In the genomic region with DNA sequence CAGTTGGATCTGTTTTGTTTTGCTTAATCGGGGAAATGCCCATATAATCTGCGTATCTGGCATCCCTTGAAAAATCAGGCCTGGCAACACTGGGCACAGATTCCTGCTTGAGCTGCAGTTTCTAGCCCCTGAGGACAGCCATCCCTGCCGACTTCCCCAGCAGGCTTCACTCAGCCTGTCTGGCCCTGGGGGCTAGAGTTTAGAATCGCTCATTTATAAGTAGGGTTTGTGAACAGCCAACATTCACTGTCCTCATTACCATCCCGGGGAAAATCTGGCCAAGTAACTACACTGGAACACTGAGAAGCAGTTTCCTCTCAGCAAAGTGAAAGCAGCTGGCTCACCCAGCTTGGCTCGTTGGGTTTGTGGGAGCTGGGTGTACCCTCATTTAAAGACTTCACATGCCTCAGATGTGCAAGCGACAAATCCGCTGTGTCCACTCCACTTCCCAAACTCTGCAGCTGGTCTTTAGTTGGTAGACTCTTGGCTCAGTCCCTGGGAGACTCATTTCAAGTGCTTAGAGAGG, we compare ENCODE assay signal across 8 mouse cellular contexts. TPM values are rescaled to one million over a fixed set of nuclear protein-coding genes. Genes with fewer than 3 reads are reported as not detected.
DNase-seq lines count a peak whose midpoint lies in the region; ATAC-seq and TF ChIP-seq lines count a peak whose summit lies in the region.

No protein-coding gene starts in this region.

- no peak overlapping the region for H3K9ac ChIP-seq in liver, adult 2 months (ENCODE audit: low read depth, low read length)
- H3K9ac ChIP-seq in liver, embryonic 12.5 days: no peak overlapping the region
- 0 out of 2 replicates have a peak overlapping the region, but pooled peaks have one; percentile 17 for H3K9ac ChIP-seq in forebrain, embryonic 12.5 days
- no peak overlapping the region for H3K9ac ChIP-seq in lung, embryonic 15.5 days

- no peaks in the 10 kb centered on the region for H3K79me2 ChIP-seq in liver, adult 2 months (ENCODE audit: control insufficient read depth, insufficient read depth, low read length)

- TF ChIP-seq CTCF in liver, adult 2 months (IDR thresholded peaks at IDR 0.05; ENCODE audit: low read depth, low read length): no peak

- no peaks in the 10 kb centered on the region for H3K27me3 ChIP-seq in liver, adult 2 months (ENCODE audit: control insufficient read depth, insufficient read depth, low read length)
- H3K27me3 ChIP-seq in liver, embryonic 12.5 days (replicated peaks): no peaks in the 10 kb centered on the region
- 0 out of 2 replicates have a peak, but pooled peaks cover 4% of the 10 kb centered on the region for H3K27me3 ChIP-seq in forebrain, embryonic 12.5 days
- no peaks in the 10 kb centered on the region for H3K27me3 ChIP-seq in lung, embryonic 15.5 days

- no peak for TF ChIP-seq POLR2A in liver, adult 2 months (IDR thresholded peaks at IDR 0.05; ENCODE audit: extremely low read depth, insufficient read depth, low read length)

- ATAC-seq in liver, embryonic 12.5 days: no peak
- ATAC-seq in forebrain, embryonic 12.5 days (ENCODE audit: low FRiP score): no peak
- ATAC-seq in lung, embryonic 15.5 days (ENCODE audit: borderline replicate concordance, extremely low read depth, low FRiP score, low TSS enrichment): peak; percentile 58; the same call in 1 of the 2 replicates

- peak overlapping the region; percentile 48; the same call in 1 of the 2 replicates for H3K27ac ChIP-seq in liver, adult 2 months (replicated peaks; ENCODE audit: insufficient read depth, low read depth, low read length)
- no peak overlapping the region for H3K27ac ChIP-seq in liver, embryonic 12.5 days
- H3K27ac ChIP-seq in forebrain, embryonic 12.5 days: peak overlapping the region; percentile 56; the same call in 1 of the 2 replicates
- peak overlapping the region; percentile 57 for H3K27ac ChIP-seq in lung, embryonic 15.5 days

- H3K36me3 ChIP-seq in liver, adult 2 months (ENCODE audit: control insufficient read depth, insufficient read depth, low read length): no peaks in the 10 kb centered on the region
- no peaks in the 10 kb centered on the region for H3K36me3 ChIP-seq in liver, embryonic 12.5 days
- no peaks in the 10 kb centered on the region for H3K36me3 ChIP-seq in forebrain, embryonic 12.5 days (replicated peaks)
- no peaks in the 10 kb centered on the region for H3K36me3 ChIP-seq in lung, embryonic 15.5 days

- DNase-seq in liver, adult 2 months (ENCODE audit: extremely low read depth, low read depth, low spot score): peak; percentile 14
- peak; percentile 55 to 62 for DNase-seq in heart, postnatal 10 days
- DNase-seq in layer of hippocampus, adult 11-12 months (ENCODE audit: low spot score): peak; percentile 68
- peak; percentile 54 for DNase-seq in right cerebral cortex, postnatal 25 days
- DNase-seq in liver: no peak

- no peak overlapping the region for H3K4me2 ChIP-seq in liver, embryonic 12.5 days
- H3K4me2 ChIP-seq in forebrain, embryonic 12.5 days: no peak overlapping the region
- H3K4me2 ChIP-seq in lung, embryonic 15.5 days: peak overlapping the region; percentile 3; the same call in 1 of the 2 replicates

- H3K4me3 ChIP-seq in liver, adult 2 months (ENCODE audit: insufficient read depth, low read depth, low read length): no peak overlapping the region
- no peak overlapping the region for H3K4me3 ChIP-seq in liver, embryonic 12.5 days
- no peak overlapping the region for H3K4me3 ChIP-seq in forebrain, embryonic 12.5 days (replicated peaks)
- H3K4me3 ChIP-seq in lung, embryonic 15.5 days: no peak overlapping the region

- no peaks in the 10 kb centered on the region for H3K4me1 ChIP-seq in liver, adult 2 months (ENCODE audit: control insufficient read depth, insufficient read depth, low read length)
- H3K4me1 ChIP-seq in liver, embryonic 12.5 days: no peaks in the 10 kb centered on the region
- H3K4me1 ChIP-seq in forebrain, embryonic 12.5 days: peaks cover 13% of the 10 kb centered on the region
- peaks cover 12% of the 10 kb centered on the region; the same call in 1 of the 2 replicates for H3K4me1 ChIP-seq in lung, embryonic 15.5 days

- WGBS in liver, adult 2 months: 73% methylated on average over 8 of the region's 8 CpGs
- 65% methylated on average over 8 of the region's 8 CpGs for WGBS in liver, embryonic 12.5 days (ENCODE audit: insufficient replicate concordance)
- whole genome bisulfite sequencing in forebrain, embryonic 12.5 days: 57% methylated on average over 8 of the region's 8 CpGs
- WGBS in lung, embryonic 15.5 days: 48% methylated on average over 8 of the region's 8 CpGs

- H3K9me3 ChIP-seq in liver, embryonic 12.5 days (replicated peaks): no peaks in the 10 kb centered on the region
- H3K9me3 ChIP-seq in forebrain, embryonic 12.5 days: no peaks in the 10 kb centered on the region
- no peaks in the 10 kb centered on the region for H3K9me3 ChIP-seq in lung, embryonic 15.5 days

- intact Hi-C loops in heart, postnatal 10 days (cut with DNase I): no loop called here

RNA-seq across cellular contexts. Expression of a gene that starts 49.2 kb away (rescaled TPM):
- 172 and 177 TPM in 2 replicates for total RNA-seq in liver, adult 2 months (2014; rRNA removed)
- 74.4 and 78.1 TPM in 2 replicates for polyA plus RNA-seq in liver, adult 2 months (2012; rRNA removed)
- polyA plus RNA-seq in liver, embryonic 12.5 days (2016; fragmentation: Nextera tagmentation; extraction: Ambion mirVana): 138 TPM in 2 replicates
- polyA plus RNA-seq in forebrain, embryonic 12.5 days (2016; fragmentation: Nextera tagmentation; extraction: Ambion mirVana): 195 and 198 TPM in 2 replicates
- 100 to 1,000 TPM; 158 TPM for total RNA-seq in heart, postnatal 10 days (2021)
- 311 and 314 TPM in 2 replicates for polyA plus RNA-seq in lung, embryonic 15.5 days (2015; fragmentation: Nextera tagmentation; extraction: Ambion mirVana)
